Mouse (Mus musculus) liver, adult 2 months (tissue): Measurements from ENCODE around the gene Krtap29-1.

Source experiments
- CTCF ChIP-seq: fragments of 200-500 bp; IDR thresholded peaks from 2 replicates; pipeline ENCODE4 v1.5.1; 2011; ENCODE audit warnings: low read depth, low read length, control low read depth
- POLR2A ChIP-seq: fragments of 200-500 bp; IDR thresholded peaks from 2 replicates; pipeline ENCODE4 v1.6.1; 2011; ENCODE audit warnings: low read length, control low read depth; ENCODE audit not compliant: insufficient read depth; ENCODE audit errors: extremely low read depth

- TF ChIP-seq CTCF (no peak), POLR2A (no peak)
Observed at GRCm38 (mm10) chr11:99988530-99988929, 9.7 kb upstream of the Krtap29-1 start.
